Mouse (Mus musculus) liver, embryonic 18 days (tissue): ENCODE results near the gene Fnbp4. TPM values are rescaled to one million over a fixed set of nuclear protein-coding genes. Genes with fewer than 3 reads are reported as not detected.

Experiments
- polyA plus RNA-seq: library from polyadenylated mRNA; depleted of rRNA; stranded (reverse); fragments of >200 nt; gene quantifications from 2 replicates; pipeline ENCODE4 v1.2.3, GENCODE M21; 2012; rRNA removed

Fnbp4 gene
- polyA plus RNA-seq = 22.7 and 28.1 TPM in 2 replicates

GRCm38 (mm10) chr2:90745053-90745678 lies at the start of gene Fnbp4:
Fnbp4 (plus strand) TSS chr2:90745370.

GRCm38 (mm10) chr2:90782458-90782857 lies 37.3 kb downstream of the Fnbp4 start, which contains the start of gene Agbl2:
Agbl2 (plus strand) TSS chr2:90782727.

Other genes with a start within 250 kb of the Fnbp4 start
- gene Ptprj, start 164.7 kb upstream of the Fnbp4 start, polyA plus RNA-seq = 5.1 and 5.2 TPM in 2 replicates
- 10.2 and 11.6 TPM in 2 replicates for gene Nup160, start 68.2 kb upstream of the Fnbp4 start, polyA plus RNA-seq
- 0.05 and 0.10 TPM in 2 replicates for gene Agbl2, start 37.4 kb downstream of the Fnbp4 start, polyA plus RNA-seq
- 93.6 and 104 TPM in 2 replicates for gene Mtch2, start 101.8 kb downstream of the Fnbp4 start, polyA plus RNA-seq
- 0.96 and 1.2 TPM in 2 replicates for gene C1qtnf4, start 140.5 kb downstream of the Fnbp4 start, polyA plus RNA-seq
- gene Kbtbd4, start 159.4 kb downstream of the Fnbp4 start, polyA plus RNA-seq = 7.3 and 7.7 TPM in 2 replicates
- 134 and 142 TPM in 2 replicates for gene Ndufs3, start 159.5 kb downstream of the Fnbp4 start, polyA plus RNA-seq
- gene Celf1, start 195.0 kb downstream of the Fnbp4 start, polyA plus RNA-seq = 28.5 and 32.5 TPM in 2 replicates